Mouse (Mus musculus) forebrain, embryonic 15.5 days (tissue): ENCODE measurements at regions not wholly inside any gene's neighbourhood (a gene's known extent, or its start where the extent isn't known, plus 50 kb on each side); places are given as distances from the start of the nearest gene placed in this dataset.
A peak's percentile ranks its signal among the peaks of the same experiment; 100 is the strongest.

ENCODE experiments used
- ATAC-seq: fragments of 200-750 bp; cut with Nextera tagmentation; replicated peaks from 2 replicates; pipeline ENCODE4 v1.8.0; 2017; ENCODE audit warnings: mild to moderate bottlenecking, moderate TSS enrichment, moderate library complexity
- H3K27ac ChIP-seq: fragments of 300-500 bp; sonication (generic); replicated peaks from 2 replicates; pipeline ENCODE4 v1.5.1; 2015; ENCODE audit warnings: mild to moderate bottlenecking, inconsistent platforms
- H3K27me3 ChIP-seq: fragments of 300-500 bp; sonication (generic); 2 replicates; pipeline ENCODE4 v1.6.1; 2015; ENCODE audit warnings: inconsistent platforms
- H3K36me3 ChIP-seq: fragments of 300-500 bp; sonication (generic); 2 replicates; pipeline ENCODE4 v1.6.1; 2015; ENCODE audit warnings: mild to moderate bottlenecking, inconsistent platforms
- H3K4me1 ChIP-seq: fragments of 300-500 bp; sonication (generic); 2 replicates; pipeline ENCODE4 v1.6.1; 2015; ENCODE audit warnings: inconsistent platforms
- H3K4me2 ChIP-seq: fragments of 300-500 bp; sonication (generic); replicated peaks from 2 replicates; pipeline ENCODE4 v1.6.1; 2015; ENCODE audit warnings: mild to moderate bottlenecking, inconsistent platforms
- H3K4me3 ChIP-seq: fragments of 300-500 bp; sonication (generic); 2 replicates; pipeline ENCODE4 v1.5.1; 2015; ENCODE audit warnings: mild to moderate bottlenecking, inconsistent platforms
- H3K9ac ChIP-seq: fragments of 300-500 bp; sonication (generic); replicated peaks from 2 replicates; pipeline ENCODE4 v1.6.1; 2015; ENCODE audit warnings: mild to moderate bottlenecking, inconsistent platforms
- H3K9me3 ChIP-seq: fragments of 300-500 bp; sonication (generic); 2 replicates; pipeline ENCODE4 v1.6.1; 2016; ENCODE audit warnings: inconsistent platforms
- WGBS: fragments of 180-500 bp; shearing (Covaris S2); methylation state at CpG from one replicate; pipeline ENCODE4 v1.1.7; 2015; ENCODE audit warnings: mixed read lengths; 5-methylcytosine and 5-hydroxymethylcytosine counted together

GRCm38 (mm10) chr13:51227836-51228235, 57.0 kb downstream of the Nxnl2 start:
- H3K36me3 ChIP-seq = no peaks in the 10 kb centered on the region
- no peak overlapping the region for H3K9ac ChIP-seq
- H3K4me3 ChIP-seq = no peak overlapping the region
- H3K27me3 ChIP-seq = no peaks in the 10 kb centered on the region
- H3K27ac ChIP-seq = no peak overlapping the region
- H3K9me3 ChIP-seq = no peaks in the 10 kb centered on the region
- no peak for ATAC-seq
- H3K4me2 ChIP-seq = no peak overlapping the region
- 87% methylated on average over 9 of the region's 9 CpGs for WGBS
- H3K4me1 ChIP-seq = peaks cover 11% of the 10 kb centered on the region

- Histone ChIP-seq H3K27me3 (no peaks in the 10 kb centered on the region), H3K27ac (peak overlapping the region; percentile 7; the same call in 1 of the 2 replicates), H3K36me3 (no peaks in the 10 kb centered on the region), H3K4me1 (peaks cover 11% of the 10 kb centered on the region), H3K4me3 (no peak overlapping the region), H3K4me2 (peak overlapping the region; percentile 24), H3K9ac (no peak overlapping the region), H3K9me3 (no peaks in the 10 kb centered on the region)
- peak; percentile 67 for ATAC-seq
- WGBS = 10% methylated on average over 30 of the region's 30 CpGs
These were observed 58.3 kb downstream of the Nxnl2 start for GRCm38 (mm10) chr13:51228862-51229770.

- Histone ChIP-seq H3K4me2 (no peak overlapping the region), H3K4me3 (no peak overlapping the region), H3K9ac (no peak overlapping the region), H3K27ac (no peak overlapping the region), H3K9me3 (no peaks in the 10 kb centered on the region), H3K36me3 (no peaks in the 10 kb centered on the region), H3K4me1 (peaks cover 11% of the 10 kb centered on the region), H3K27me3 (no peaks in the 10 kb centered on the region)
- WGBS = 69% methylated on average over 4 of the region's 4 CpGs
- no peak for ATAC-seq
These were observed 59.0 kb downstream of the Nxnl2 start for GRCm38 (mm10) chr13:51229862-51230261.

- H3K36me3 ChIP-seq = no peaks in the 10 kb centered on the region
- H3K9me3 ChIP-seq = no peaks in the 10 kb centered on the region
- WGBS = 75% methylated on average over 4 of the region's 4 CpGs
- H3K4me2 ChIP-seq = no peak overlapping the region
- ATAC-seq = no peak
- H3K4me1 ChIP-seq = peaks cover 11% of the 10 kb centered on the region
- no peaks in the 10 kb centered on the region for H3K27me3 ChIP-seq
- H3K27ac ChIP-seq = no peak overlapping the region
- no peak overlapping the region for H3K4me3 ChIP-seq
- H3K9ac ChIP-seq = no peak overlapping the region
These were observed 60.8 kb downstream of the Nxnl2 start for GRCm38 (mm10) chr13:51231586-51231985.

GRCm38 (mm10) chr13:51247378-51247777, 76.6 kb downstream of the Nxnl2 start:
- no peak for ATAC-seq
- Histone ChIP-seq H3K4me2 (no peak overlapping the region), H3K4me1 (no peaks in the 10 kb centered on the region)

GRCm38 (mm10) chr13:51253371-51253770, 82.5 kb downstream of the Nxnl2 start:
- Histone ChIP-seq H3K4me1 (no peaks in the 10 kb centered on the region), H3K36me3 (no peaks in the 10 kb centered on the region), H3K4me3 (no peak overlapping the region), H3K4me2 (no peak overlapping the region), H3K9me3 (no peaks in the 10 kb centered on the region), H3K9ac (no peak overlapping the region), H3K27me3 (no peaks in the 10 kb centered on the region), H3K27ac (no peak overlapping the region)
- WGBS = 71% methylated on average over 1 of the region's 1 CpGs
- ATAC-seq = no peak

More at GRCm38 (mm10) chr13:51247378-51247777, 76.6 kb downstream of the Nxnl2 start:
- Histone ChIP-seq H3K27ac (no peak overlapping the region), H3K9me3 (no peaks in the 10 kb centered on the region), H3K9ac (no peak overlapping the region), H3K27me3 (no peaks in the 10 kb centered on the region), H3K36me3 (no peaks in the 10 kb centered on the region), H3K4me3 (no peak overlapping the region)
- 93% methylated on average over 3 of the region's 3 CpGs for WGBS

GRCm38 (mm10) chr13:51255688-51256087, 84.9 kb downstream of the Nxnl2 start:
- H3K9ac ChIP-seq = no peak overlapping the region
- no peak overlapping the region for H3K27ac ChIP-seq
- H3K4me2 ChIP-seq = no peak overlapping the region
- no peak for ATAC-seq
- no peaks in the 10 kb centered on the region for H3K36me3 ChIP-seq
- no peak overlapping the region for H3K4me3 ChIP-seq
- no peaks in the 10 kb centered on the region for H3K9me3 ChIP-seq
- WGBS = 94% methylated on average over 5 of the region's 5 CpGs
- peaks cover 3% of the 10 kb centered on the region; the same call in 1 of the 2 replicates for H3K4me1 ChIP-seq
- no peaks in the 10 kb centered on the region for H3K27me3 ChIP-seq

GRCm38 (mm10) chr13:51258752-51259721, 88.2 kb downstream of the Nxnl2 start:
- Histone ChIP-seq H3K27me3 (no peaks in the 10 kb centered on the region), H3K9ac (no peak overlapping the region), H3K36me3 (no peaks in the 10 kb centered on the region), H3K4me1 (peaks cover 3% of the 10 kb centered on the region; the same call in 1 of the 2 replicates), H3K9me3 (no peaks in the 10 kb centered on the region), H3K4me2 (no peak overlapping the region), H3K27ac (0 out of 2 replicates have a peak overlapping the region, but pooled peaks have one; percentile 37), H3K4me3 (no peak overlapping the region)
- no peak; the same call in 1 of the 2 replicates for ATAC-seq
- 48% methylated on average over 13 of the region's 13 CpGs for WGBS

- Histone ChIP-seq H3K4me2 (no peak overlapping the region), H3K27me3 (no peaks in the 10 kb centered on the region), H3K9ac (no peak overlapping the region), H3K36me3 (no peaks in the 10 kb centered on the region), H3K4me1 (peaks cover 3% of the 10 kb centered on the region; the same call in 1 of the 2 replicates), H3K4me3 (no peak overlapping the region), H3K27ac (no peak overlapping the region), H3K9me3 (no peaks in the 10 kb centered on the region)
- no peak for ATAC-seq
- WGBS = 68% methylated on average over 8 of the region's 8 CpGs
These were observed 90.8 kb downstream of the Nxnl2 start for GRCm38 (mm10) chr13:51261619-51262018.

- WGBS = 88% methylated on average over 4 of the region's 4 CpGs
- no peak for ATAC-seq
These were observed 102.0 kb downstream of the Nxnl2 start for GRCm38 (mm10) chr13:51272786-51273185.

GRCm38 (mm10) chr13:51274639-51275038, 103.8 kb downstream of the Nxnl2 start:
- H3K4me2 ChIP-seq = no peak overlapping the region
- 73% methylated on average over 5 of the region's 5 CpGs for WGBS
- no peak overlapping the region for H3K9ac ChIP-seq
- H3K4me1 ChIP-seq = no peaks in the 10 kb centered on the region
- H3K4me3 ChIP-seq = no peak overlapping the region
- ATAC-seq = no peak
- H3K36me3 ChIP-seq = no peaks in the 10 kb centered on the region
- H3K27ac ChIP-seq = no peak overlapping the region
- no peaks in the 10 kb centered on the region for H3K9me3 ChIP-seq
- no peaks in the 10 kb centered on the region for H3K27me3 ChIP-seq

More at GRCm38 (mm10) chr13:51272786-51273185, 102.0 kb downstream of the Nxnl2 start:
- no peaks in the 10 kb centered on the region for H3K4me1 ChIP-seq
- no peak overlapping the region for H3K4me2 ChIP-seq
- H3K9ac ChIP-seq = no peak overlapping the region
- H3K4me3 ChIP-seq = no peak overlapping the region
- H3K27ac ChIP-seq = no peak overlapping the region
- H3K27me3 ChIP-seq = no peaks in the 10 kb centered on the region
- H3K36me3 ChIP-seq = no peaks in the 10 kb centered on the region
- no peaks in the 10 kb centered on the region for H3K9me3 ChIP-seq

- no peaks in the 10 kb centered on the region for H3K36me3 ChIP-seq
- no peak overlapping the region for H3K4me3 ChIP-seq
- H3K9ac ChIP-seq = no peak overlapping the region
- H3K9me3 ChIP-seq = no peaks in the 10 kb centered on the region
- 91% methylated on average over 7 of the region's 7 CpGs for WGBS
- H3K27ac ChIP-seq = no peak overlapping the region
- H3K27me3 ChIP-seq = no peaks in the 10 kb centered on the region
- no peak overlapping the region for H3K4me2 ChIP-seq
- no peak for ATAC-seq
- H3K4me1 ChIP-seq = 0 out of 2 replicates have a peak, but pooled peaks cover 7% of the 10 kb centered on the region
These were observed 105.8 kb downstream of the Nxnl2 start for GRCm38 (mm10) chr13:51276601-51277000.
